Mouse (Mus musculus): ENCODE data around the gene Arf5. TPM values are rescaled to one million over a fixed set of nuclear protein-coding genes. Genes with fewer than 3 reads are reported as not detected.

The Arf5 gene
- total and polyA plus RNA-seq, 3 experiments, result 92.8 to 292 TPM; not detected in 1

DNA sequence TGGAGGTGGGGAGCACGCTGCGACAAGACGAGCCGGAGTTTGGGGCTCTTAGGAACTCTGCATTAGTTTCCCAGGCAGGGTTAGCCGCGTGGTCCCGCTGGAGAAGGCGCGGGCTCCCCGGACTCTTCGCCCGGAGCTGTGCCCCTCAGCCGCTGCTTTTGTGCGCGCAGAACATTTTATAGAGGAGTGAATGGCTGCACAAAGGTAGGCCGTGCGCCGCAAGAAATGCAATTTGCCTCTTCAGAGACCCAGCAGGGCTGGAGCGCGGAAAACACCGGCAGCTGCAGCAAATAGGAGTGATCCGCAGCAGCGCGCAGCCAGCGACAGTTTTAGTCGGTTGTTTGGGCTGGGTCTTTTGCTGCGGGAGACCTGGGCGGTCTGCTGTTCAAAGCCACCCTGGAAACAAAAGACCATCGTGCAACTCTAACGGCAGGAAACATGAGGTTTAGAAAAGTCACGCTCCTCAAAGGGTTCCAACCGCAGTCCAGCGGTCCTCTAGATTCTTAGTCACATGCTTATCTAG is 25.6 kb upstream of the Arf5 start, which contains the start of gene Zfp800:
Gene Zfp800, minus strand, starts transcription at position 325 of the 523 bp plus-strand sequence.
- DNase-seq (ENCODE audit: low read depth, low spot score), result peak; percentile 51
- Histone ChIP-seq H3K27me3 (ENCODE audit: control insufficient read depth in 1 of 2, insufficient read depth in 2 of 2, low read length in 2 of 2) (no peaks in the 10 kb centered on the region), H3K4me3 (ENCODE audit: control insufficient read depth in 1 of 2, insufficient read depth in 1 of 2, low read depth in 2 of 2, low read length in 2 of 2) (peak within 1 kb of the TSS; percentile 61 to 63)

DNA sequence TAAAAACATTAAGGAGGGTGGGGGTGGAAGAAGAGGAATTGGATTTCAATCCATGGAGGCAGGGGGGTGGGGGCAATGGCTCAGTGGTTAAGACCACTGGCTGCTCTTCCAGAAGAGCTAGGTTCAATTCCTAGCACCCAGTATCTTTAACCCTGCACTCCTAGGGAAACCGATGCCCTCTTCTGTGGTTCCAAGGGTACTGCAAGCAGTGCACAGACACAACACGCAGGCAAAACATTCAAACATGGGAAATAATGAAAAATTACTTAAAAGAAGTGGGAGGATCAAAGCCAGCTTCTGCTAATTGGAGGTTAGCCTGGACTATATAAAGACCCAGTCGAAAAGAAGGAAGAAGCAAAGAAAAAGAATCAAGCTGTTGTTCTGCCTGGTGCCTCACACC is 24.6 kb upstream of the Arf5 start:
- TF ChIP-seq RAD21 (IDR thresholded peaks at IDR 0.05; ENCODE audit: low read depth, low read length) (peak; percentile 30), EP300 (IDR thresholded peaks at IDR 0.05; ENCODE audit: low read depth in 1 of 2, low read length in 2 of 2) (no peak), SMC3 (IDR thresholded peaks at IDR 0.05; ENCODE audit: low read depth, low read length) (peak; percentile 40), GATA1 (IDR thresholded peaks at IDR 0.05; ENCODE audit: low read depth, low read length) (no peak), MAFK (IDR thresholded peaks at IDR 0.05; ENCODE audit: borderline replicate concordance, low read depth, low read length) (no peak), CTCF (IDR thresholded peaks at IDR 0.05 in 2 of 3, conservative IDR thresholded peaks at IDR 0.05 in 1 of 3; ENCODE audit: control insufficient read depth in 1 of 3, insufficient read depth in 1 of 3, low read depth in 2 of 3, low read length in 3 of 3, poor library complexity in 1 of 3, severe bottlenecking in 1 of 3) (peak; percentile 35 to 37 (median 35); a peak in 4 of 6 replicates), ZC3H11A (IDR thresholded peaks at IDR 0.05; ENCODE audit: low read depth, low read length) (peak; percentile 16; the same call in 1 of the 2 replicates), USF2 (IDR thresholded peaks at IDR 0.05; ENCODE audit: borderline replicate concordance in 1 of 2, insufficient read depth in 1 of 2, low read depth in 1 of 2, low read length in 2 of 2) (no peak), SIN3A (IDR thresholded peaks at IDR 0.05; ENCODE audit: low read length) (no peak), GABPA (IDR thresholded peaks at IDR 0.05; ENCODE audit: low read depth, low read length) (no peak)
- H3K27me3 ChIP-seq (ENCODE audit: control insufficient read depth in 1 of 2, insufficient read depth in 2 of 2, low read length in 2 of 2), result no peaks in the 10 kb centered on the region
- H3K9ac ChIP-seq (ENCODE audit: control insufficient read depth, low read depth, low read length, poor library complexity, severe bottlenecking), result no peak overlapping the region
- H3K79me2 ChIP-seq (ENCODE audit: control insufficient read depth, insufficient read depth, low read length, poor library complexity), result no peaks in the 10 kb centered on the region; the same call in 1 of the 2 replicates
- no peaks in the 10 kb centered on the region; a peak in 1 of 4 replicates for H3K4me1 ChIP-seq (ENCODE audit: control insufficient read depth in 1 of 2, insufficient read depth in 2 of 2, low read length in 2 of 2)
- no peaks in the 10 kb centered on the region for H3K9me3 ChIP-seq (replicated peaks; ENCODE audit: insufficient read depth, low read length)
- H3K27ac ChIP-seq (ENCODE audit: control insufficient read depth, low read depth, low read length), result no peak overlapping the region
- DNase-seq (ENCODE audit: low read depth, low spot score), result peak; percentile 42
- H3K36me3 ChIP-seq (ENCODE audit: control insufficient read depth in 1 of 2, insufficient read depth in 2 of 2, low read length in 2 of 2), result no peaks in the 10 kb centered on the region
- H3K4me3 ChIP-seq (ENCODE audit: control insufficient read depth in 1 of 2, insufficient read depth in 1 of 2, low read depth in 2 of 2, low read length in 2 of 2), result no peak overlapping the region

More for the DNA sequence above, 25.6 kb upstream of the Arf5 start, which contains the start of gene Zfp800:
- peak within 1 kb of the TSS; percentile 74 for H3K9ac ChIP-seq (ENCODE audit: control insufficient read depth, low read depth, low read length, poor library complexity, severe bottlenecking)
- no peaks in the 10 kb centered on the region; the same call in 1 of the 2 replicates for H3K79me2 ChIP-seq (ENCODE audit: control insufficient read depth, insufficient read depth, low read length, poor library complexity)
- TF ChIP-seq GABPA (IDR thresholded peaks at IDR 0.05; ENCODE audit: low read depth, low read length), result no peak
- TF ChIP-seq NELFE (IDR thresholded peaks at IDR 0.05; ENCODE audit: low read depth, low read length), result no peak
- 0 out of 2 replicates have a peak, but pooled peaks have one; percentile 20 for TF ChIP-seq MYC (IDR thresholded peaks at IDR 0.05; ENCODE audit: low read depth, low read length)
- TF ChIP-seq POLR2AphosphoS2 (IDR thresholded peaks at IDR 0.05; ENCODE audit: low read length), result no peak
- H3K4me1 ChIP-seq (ENCODE audit: control insufficient read depth in 1 of 2, insufficient read depth in 2 of 2, low read length in 2 of 2), result no peaks in the 10 kb centered on the region; a peak in 1 of 4 replicates
- H3K36me3 ChIP-seq (ENCODE audit: control insufficient read depth in 1 of 2, insufficient read depth in 2 of 2, low read length in 2 of 2), result no peaks in the 10 kb centered on the region
- no peaks in the 10 kb centered on the region for H3K9me3 ChIP-seq (replicated peaks; ENCODE audit: insufficient read depth, low read length)
- peak within 1 kb of the TSS; percentile 64 for H3K27ac ChIP-seq (ENCODE audit: control insufficient read depth, low read depth, low read length)

DNA sequence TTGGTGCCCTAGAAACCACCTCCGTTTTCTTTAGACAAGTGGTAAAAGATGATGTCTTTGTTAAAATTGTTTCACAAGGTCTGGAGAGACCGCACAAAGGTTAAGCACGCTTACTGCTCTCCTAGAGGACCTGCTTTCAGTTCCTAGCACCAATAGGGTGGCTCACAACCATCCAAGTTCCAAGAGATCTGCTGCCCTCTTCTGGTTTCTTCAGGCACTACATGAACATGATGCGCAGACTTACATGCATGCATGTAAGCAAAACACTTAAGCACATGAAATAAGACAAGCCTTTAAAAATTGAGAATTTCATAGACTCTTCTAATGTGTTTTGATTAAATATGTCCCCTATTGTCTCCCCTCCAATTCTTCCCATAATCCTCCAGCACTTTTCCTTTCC is 23.6 kb upstream of the Arf5 start:
- H3K9me3 ChIP-seq (replicated peaks; ENCODE audit: insufficient read depth, low read length), result no peaks in the 10 kb centered on the region
- no peaks in the 10 kb centered on the region; the same call in 1 of the 2 replicates for H3K79me2 ChIP-seq (ENCODE audit: control insufficient read depth, insufficient read depth, low read length, poor library complexity)
- TF ChIP-seq RAD21 (IDR thresholded peaks at IDR 0.05; ENCODE audit: low read depth, low read length) (peak; percentile 80), POLR2A (IDR thresholded peaks at IDR 0.05; ENCODE audit: control insufficient read depth in 1 of 2, insufficient read depth in 1 of 2, low read depth in 1 of 2, low read length in 2 of 2, poor library complexity in 1 of 2) (no peak), CTCF (IDR thresholded peaks at IDR 0.05 in 2 of 3, conservative IDR thresholded peaks at IDR 0.05 in 1 of 3; ENCODE audit: control insufficient read depth in 1 of 3, insufficient read depth in 1 of 3, low read depth in 2 of 3, low read length in 3 of 3, poor library complexity in 1 of 3, severe bottlenecking in 1 of 3) (peak; percentile 48 to 67 (median 59)), SMC3 (IDR thresholded peaks at IDR 0.05; ENCODE audit: low read depth, low read length) (peak; percentile 73), ZC3H11A (IDR thresholded peaks at IDR 0.05; ENCODE audit: low read depth, low read length) (peak; percentile 52), SIN3A (IDR thresholded peaks at IDR 0.05; ENCODE audit: low read length) (no peak), ZKSCAN1 (IDR thresholded peaks at IDR 0.05; ENCODE audit: low read depth, low read length) (no peak)
- no peaks in the 10 kb centered on the region for H3K36me3 ChIP-seq (ENCODE audit: control insufficient read depth in 1 of 2, insufficient read depth in 2 of 2, low read length in 2 of 2)
- H3K4me3 ChIP-seq (ENCODE audit: control insufficient read depth in 1 of 2, insufficient read depth in 1 of 2, low read depth in 2 of 2, low read length in 2 of 2), result no peak overlapping the region
- no peaks in the 10 kb centered on the region; a peak in 1 of 4 replicates for H3K4me1 ChIP-seq (ENCODE audit: control insufficient read depth in 1 of 2, insufficient read depth in 2 of 2, low read length in 2 of 2)
- no peak overlapping the region for H3K9ac ChIP-seq (ENCODE audit: control insufficient read depth, low read depth, low read length, poor library complexity, severe bottlenecking)
- H3K27me3 ChIP-seq (ENCODE audit: control insufficient read depth in 1 of 2, insufficient read depth in 2 of 2, low read length in 2 of 2), result no peaks in the 10 kb centered on the region
- H3K27ac ChIP-seq (ENCODE audit: control insufficient read depth, low read depth, low read length), result no peak overlapping the region
- peak; percentile 80 for DNase-seq (ENCODE audit: low read depth, low spot score)

All from MEL (cell line).